Mouse (Mus musculus): ENCODE measurements around the gene Rhoj. TPM values are rescaled to one million over a fixed set of nuclear protein-coding genes. Genes with fewer than 3 reads are reported as not detected.

The Rhoj gene
- polyA plus RNA-seq (2014; fragmentation: Nextera tagmentation; extraction: Ambion mirVana): 13.7 and 19.7 TPM in 2 replicates

DNA sequence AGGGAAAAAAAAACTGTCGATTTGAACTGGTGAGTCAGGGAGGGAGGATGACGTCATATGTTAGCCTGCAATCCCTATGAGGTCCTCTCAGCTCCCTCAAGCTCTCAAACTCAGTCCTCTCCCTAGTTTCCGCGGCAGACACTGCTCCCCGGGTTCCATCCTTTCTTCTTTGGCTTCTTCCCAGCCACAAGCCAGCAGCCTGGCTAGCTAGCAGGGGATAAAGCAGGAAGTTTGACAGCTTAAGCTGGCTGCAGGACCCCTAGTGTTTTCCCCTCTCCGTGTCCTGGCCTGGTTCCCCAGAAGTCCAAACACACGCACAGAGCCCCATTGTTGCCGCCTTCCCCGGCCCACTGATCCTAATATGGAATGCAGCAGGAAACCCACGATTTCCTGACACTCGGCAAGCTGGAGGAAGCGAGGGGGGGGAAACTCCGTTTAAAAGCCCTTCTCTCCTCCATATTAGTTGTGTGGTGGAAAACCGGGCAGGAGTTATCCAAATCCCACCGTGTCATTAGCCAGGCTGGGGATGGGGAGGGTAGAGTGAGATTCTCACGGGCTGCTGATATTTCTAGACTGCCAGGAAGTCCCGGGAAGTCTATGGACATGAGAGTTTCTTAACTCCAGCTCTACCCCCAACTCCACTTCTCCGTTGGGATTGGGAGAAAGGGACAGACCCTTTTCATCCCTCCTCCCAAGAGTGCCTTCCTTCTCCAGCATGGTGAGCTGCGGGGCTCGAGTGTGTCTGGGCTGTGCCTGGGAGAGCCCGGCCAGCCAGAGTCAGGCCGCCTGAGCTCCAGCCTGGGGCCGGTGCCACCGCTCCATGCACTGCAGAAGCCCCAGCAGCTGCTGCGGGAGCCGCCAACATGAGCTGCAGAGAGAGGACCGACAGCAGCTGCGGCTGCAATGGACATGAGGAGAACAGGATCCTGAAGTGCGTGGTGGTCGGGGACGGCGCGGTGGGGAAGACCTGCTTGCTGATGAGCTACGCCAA lies at the start of gene Rhoj:
Gene Rhoj, plus strand, starts transcription at position 362 of the 991 bp plus-strand sequence.
- under 1% methylated on average over 34 of the region's 34 CpGs for WGBS

DNA sequence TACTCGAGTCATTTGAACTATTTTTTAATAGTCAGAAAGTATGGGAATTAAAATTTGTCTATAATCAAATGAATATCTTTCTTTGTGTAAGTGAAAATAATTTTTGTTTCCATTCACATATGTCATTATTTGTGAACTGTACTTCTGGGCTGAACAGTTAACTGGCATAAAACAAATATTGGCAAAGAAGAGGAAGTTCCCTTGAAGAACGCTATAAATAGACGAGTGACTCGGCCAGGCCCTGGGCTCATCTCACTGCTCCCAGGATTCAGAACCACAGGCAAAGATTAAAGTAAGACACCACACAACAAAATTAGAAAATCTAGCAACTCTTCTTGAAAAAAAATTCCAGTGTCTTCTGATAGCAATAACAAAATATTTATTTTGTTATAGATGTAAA lies 36.4 kb upstream of the Rhoj start:
- Histone ChIP-seq H3K27ac (replicated peaks; ENCODE audit: low read depth, low read length) (no peak overlapping the region), H3K4me3 (replicated peaks; ENCODE audit: low read depth, low read length) (no peak overlapping the region), H3K9me3 (ENCODE audit: control insufficient read depth, low read length) (no peaks in the 10 kb centered on the region), H3K9ac (replicated peaks; ENCODE audit: low read length) (no peak overlapping the region), H3K4me2 (ENCODE audit: low read length) (no peak overlapping the region), H3K4me1 (ENCODE audit: control insufficient read depth, insufficient read depth, low read length) (no peaks in the 10 kb centered on the region), H3K27me3 (ENCODE audit: control insufficient read depth, insufficient read depth, low read length) (no peaks in the 10 kb centered on the region), H3K36me3 (ENCODE audit: control insufficient read depth, insufficient read depth, low read length) (no peaks in the 10 kb centered on the region)
- DNase-seq: no peak
- ATAC-seq (ENCODE audit: low FRiP score, low TSS enrichment): no peak
- 81% methylated on average over 4 of the region's 4 CpGs for WGBS

More for the DNA sequence above, at the start of gene Rhoj:
- Histone ChIP-seq H3K27ac (replicated peaks; ENCODE audit: low read depth, low read length) (peak within 1 kb of the TSS; percentile 70), H3K27me3 (ENCODE audit: control insufficient read depth, insufficient read depth, low read length) (no peaks in the 10 kb centered on the region), H3K4me3 (replicated peaks; ENCODE audit: low read depth, low read length) (peak within 1 kb of the TSS; percentile 47), H3K4me2 (ENCODE audit: low read length) (peak within 1 kb of the TSS; percentile 75), H3K36me3 (ENCODE audit: control insufficient read depth, insufficient read depth, low read length) (no peaks in the 10 kb centered on the region), H3K4me1 (ENCODE audit: control insufficient read depth, insufficient read depth, low read length) (peaks cover 6% of the 10 kb centered on the region; the same call in 1 of the 2 replicates), H3K9ac (replicated peaks; ENCODE audit: low read length) (peak within 1 kb of the TSS; percentile 59), H3K9me3 (ENCODE audit: control insufficient read depth, low read length) (no peaks in the 10 kb centered on the region)
- ATAC-seq (ENCODE audit: low FRiP score, low TSS enrichment): peak; percentile 76
- DNase-seq: peak; percentile 75

- no peak overlapping the region for H3K4me2 ChIP-seq (ENCODE audit: low read length)
- H3K27me3 ChIP-seq (ENCODE audit: control insufficient read depth, insufficient read depth, low read length): no peaks in the 10 kb centered on the region
- DNase-seq: no peak
- no peaks in the 10 kb centered on the region for H3K36me3 ChIP-seq (ENCODE audit: control insufficient read depth, insufficient read depth, low read length)
- ATAC-seq (ENCODE audit: low FRiP score, low TSS enrichment): no peak
- no peaks in the 10 kb centered on the region for H3K9me3 ChIP-seq (ENCODE audit: control insufficient read depth, low read length)
- no peak overlapping the region for H3K4me3 ChIP-seq (replicated peaks; ENCODE audit: low read depth, low read length)
- H3K9ac ChIP-seq (replicated peaks; ENCODE audit: low read length): no peak overlapping the region
- no peak overlapping the region for H3K27ac ChIP-seq (replicated peaks; ENCODE audit: low read depth, low read length)
- WGBS: 88% methylated on average over 2 of the region's 2 CpGs
- H3K4me1 ChIP-seq (ENCODE audit: control insufficient read depth, insufficient read depth, low read length): no peaks in the 10 kb centered on the region
Measured at GRCm38 (mm10) chr12:75275730-75276129, 32.4 kb upstream of the Rhoj start.

DNA sequence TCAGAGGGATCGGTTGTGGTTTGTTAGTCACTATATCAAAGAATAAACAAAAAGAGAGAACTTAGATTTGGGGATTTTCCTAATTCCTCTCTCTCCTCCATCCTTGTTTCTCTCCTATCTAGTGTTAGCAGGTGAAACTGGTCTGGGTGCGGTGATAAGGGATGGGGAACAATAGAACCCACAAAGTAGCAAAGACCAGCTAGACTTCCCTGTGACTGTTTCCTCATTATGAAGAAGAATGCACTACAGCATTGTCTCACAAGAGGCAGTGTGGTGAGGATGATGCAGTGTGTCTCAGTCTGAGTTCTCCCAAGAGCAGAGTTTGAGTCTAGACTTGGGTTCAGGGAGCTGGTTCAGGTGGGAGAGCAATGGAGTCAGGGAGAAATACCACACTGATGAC lies 30.7 kb upstream of the Rhoj start:
- no peak for DNase-seq
- Histone ChIP-seq H3K4me3 (replicated peaks; ENCODE audit: low read depth, low read length) (no peak overlapping the region), H3K4me1 (ENCODE audit: control insufficient read depth, insufficient read depth, low read length) (no peaks in the 10 kb centered on the region), H3K36me3 (ENCODE audit: control insufficient read depth, insufficient read depth, low read length) (no peaks in the 10 kb centered on the region), H3K9me3 (ENCODE audit: control insufficient read depth, low read length) (no peaks in the 10 kb centered on the region), H3K4me2 (ENCODE audit: low read length) (no peak overlapping the region), H3K27ac (replicated peaks; ENCODE audit: low read depth, low read length) (no peak overlapping the region), H3K27me3 (ENCODE audit: control insufficient read depth, insufficient read depth, low read length) (no peaks in the 10 kb centered on the region), H3K9ac (replicated peaks; ENCODE audit: low read length) (no peak overlapping the region)
- no peak for ATAC-seq (ENCODE audit: low FRiP score, low TSS enrichment)
- WGBS: 93% methylated on average over 2 of the region's 2 CpGs

DNA sequence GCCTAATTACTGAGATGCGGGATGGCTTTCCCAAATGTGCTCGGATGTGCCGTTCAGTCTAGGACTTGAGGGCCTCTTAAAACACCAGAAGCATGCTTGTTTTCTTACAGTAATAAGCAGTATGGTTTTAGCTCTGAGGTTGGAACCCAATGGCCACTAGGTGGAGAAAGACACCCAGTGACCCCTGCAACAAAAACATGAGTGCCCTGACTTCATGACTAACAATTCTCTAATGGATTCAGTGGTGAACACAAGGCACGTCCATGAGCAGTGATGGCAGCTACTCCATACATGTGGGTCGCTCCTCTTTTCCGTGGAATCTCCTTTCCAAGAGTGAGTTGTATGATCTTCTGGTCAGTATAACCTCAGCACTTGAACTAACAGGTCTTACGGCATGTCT lies 27.6 kb upstream of the Rhoj start:
- Histone ChIP-seq H3K27ac (replicated peaks; ENCODE audit: low read depth, low read length) (no peak overlapping the region), H3K4me2 (ENCODE audit: low read length) (no peak overlapping the region), H3K36me3 (ENCODE audit: control insufficient read depth, insufficient read depth, low read length) (no peaks in the 10 kb centered on the region), H3K27me3 (ENCODE audit: control insufficient read depth, insufficient read depth, low read length) (no peaks in the 10 kb centered on the region), H3K4me1 (ENCODE audit: control insufficient read depth, insufficient read depth, low read length) (no peaks in the 10 kb centered on the region), H3K9ac (replicated peaks; ENCODE audit: low read length) (no peak overlapping the region), H3K9me3 (ENCODE audit: control insufficient read depth, low read length) (no peaks in the 10 kb centered on the region), H3K4me3 (replicated peaks; ENCODE audit: low read depth, low read length) (no peak overlapping the region)
- peak; percentile 5 for DNase-seq
- ATAC-seq (ENCODE audit: low FRiP score, low TSS enrichment): no peak
- WGBS: 73% methylated on average over 7 of the region's 7 CpGs

DNA sequence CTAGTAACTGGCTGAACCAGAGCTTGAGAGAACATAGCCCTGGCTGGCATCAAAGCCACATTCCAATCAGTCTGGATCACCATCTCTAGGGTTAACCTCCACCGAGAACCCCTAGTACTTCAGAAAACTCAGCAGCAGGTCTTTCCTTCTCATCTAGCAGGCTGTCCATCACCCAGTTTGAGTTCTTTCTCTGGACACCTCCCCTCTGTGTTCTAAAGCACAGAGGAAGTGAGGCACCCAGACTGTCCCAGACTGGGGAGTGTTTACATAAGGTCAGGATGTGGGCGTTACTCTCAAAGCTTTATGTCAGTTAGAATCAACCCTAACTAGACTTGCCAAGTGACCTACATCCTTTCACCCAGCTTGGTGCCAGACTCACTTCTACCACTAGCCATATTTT lies 24.9 kb upstream of the Rhoj start:
- Histone ChIP-seq H3K27me3 (ENCODE audit: control insufficient read depth, insufficient read depth, low read length) (no peaks in the 10 kb centered on the region), H3K4me3 (replicated peaks; ENCODE audit: low read depth, low read length) (no peak overlapping the region), H3K9ac (replicated peaks; ENCODE audit: low read length) (no peak overlapping the region), H3K4me2 (ENCODE audit: low read length) (no peak overlapping the region), H3K27ac (replicated peaks; ENCODE audit: low read depth, low read length) (no peak overlapping the region), H3K9me3 (ENCODE audit: control insufficient read depth, low read length) (no peaks in the 10 kb centered on the region), H3K4me1 (ENCODE audit: control insufficient read depth, insufficient read depth, low read length) (no peaks in the 10 kb centered on the region), H3K36me3 (ENCODE audit: control insufficient read depth, insufficient read depth, low read length) (no peaks in the 10 kb centered on the region)
- WGBS: 50% methylated on average over 2 of the region's 2 CpGs
- DNase-seq (no peak), ATAC-seq (ENCODE audit: low FRiP score, low TSS enrichment) (no peak)

GRCm38 (mm10) chr12:75286166-75286565 lies 22.0 kb upstream of the Rhoj start:
- H3K4me1 ChIP-seq (ENCODE audit: control insufficient read depth, insufficient read depth, low read length): no peaks in the 10 kb centered on the region
- no peak overlapping the region for H3K9ac ChIP-seq (replicated peaks; ENCODE audit: low read length)
- H3K27ac ChIP-seq (replicated peaks; ENCODE audit: low read depth, low read length): no peak overlapping the region
- no peaks in the 10 kb centered on the region for H3K9me3 ChIP-seq (ENCODE audit: control insufficient read depth, low read length)
- H3K4me2 ChIP-seq (ENCODE audit: low read length): no peak overlapping the region
- ATAC-seq (ENCODE audit: low FRiP score, low TSS enrichment): no peak
- no peak overlapping the region for H3K4me3 ChIP-seq (replicated peaks; ENCODE audit: low read depth, low read length)
- H3K36me3 ChIP-seq (ENCODE audit: control insufficient read depth, insufficient read depth, low read length): no peaks in the 10 kb centered on the region
- DNase-seq: no peak
- H3K27me3 ChIP-seq (ENCODE audit: control insufficient read depth, insufficient read depth, low read length): no peaks in the 10 kb centered on the region
- WGBS: 78% methylated on average over 3 of the region's 3 CpGs

- Histone ChIP-seq H3K9me3 (ENCODE audit: control insufficient read depth, low read length) (no peaks in the 10 kb centered on the region), H3K36me3 (ENCODE audit: control insufficient read depth, insufficient read depth, low read length) (no peaks in the 10 kb centered on the region), H3K27ac (replicated peaks; ENCODE audit: low read depth, low read length) (no peak overlapping the region), H3K4me1 (ENCODE audit: control insufficient read depth, insufficient read depth, low read length) (no peaks in the 10 kb centered on the region), H3K4me2 (ENCODE audit: low read length) (no peak overlapping the region), H3K27me3 (ENCODE audit: control insufficient read depth, insufficient read depth, low read length) (no peaks in the 10 kb centered on the region), H3K9ac (replicated peaks; ENCODE audit: low read length) (no peak overlapping the region), H3K4me3 (replicated peaks; ENCODE audit: low read depth, low read length) (no peak overlapping the region)
- ATAC-seq (ENCODE audit: low FRiP score, low TSS enrichment) (no peak), DNase-seq (no peak)
- WGBS: 89% methylated on average over 2 of the region's 2 CpGs
Measured at GRCm38 (mm10) chr12:75290524-75290923, 17.6 kb upstream of the Rhoj start.

DNA sequence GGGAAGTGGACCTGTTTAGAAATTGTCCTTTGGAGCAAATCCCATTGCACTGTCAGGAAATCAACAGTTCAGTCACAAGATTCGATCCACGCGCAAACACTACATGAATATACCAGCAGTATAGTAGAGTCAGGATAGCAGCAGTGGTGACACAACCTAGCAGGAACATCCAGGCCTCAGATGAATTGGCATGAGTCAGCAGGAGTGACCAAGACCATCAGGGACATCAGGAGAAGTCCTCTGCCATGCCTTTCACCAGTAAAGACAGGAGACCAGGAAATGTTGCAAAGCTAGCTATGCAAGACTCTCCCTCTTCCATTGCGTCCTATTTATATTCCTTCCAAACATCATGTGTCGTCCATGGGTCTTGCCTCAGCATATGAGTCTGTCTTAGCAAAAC lies 16.6 kb upstream of the Rhoj start:
- no peak for DNase-seq
- H3K4me1 ChIP-seq (ENCODE audit: control insufficient read depth, insufficient read depth, low read length): no peaks in the 10 kb centered on the region
- H3K9ac ChIP-seq (replicated peaks; ENCODE audit: low read length): no peak overlapping the region
- H3K27me3 ChIP-seq (ENCODE audit: control insufficient read depth, insufficient read depth, low read length): no peaks in the 10 kb centered on the region
- no peaks in the 10 kb centered on the region for H3K36me3 ChIP-seq (ENCODE audit: control insufficient read depth, insufficient read depth, low read length)
- H3K27ac ChIP-seq (replicated peaks; ENCODE audit: low read depth, low read length): no peak overlapping the region
- no peak overlapping the region for H3K4me3 ChIP-seq (replicated peaks; ENCODE audit: low read depth, low read length)
- ATAC-seq (ENCODE audit: low FRiP score, low TSS enrichment): no peak
- no peaks in the 10 kb centered on the region for H3K9me3 ChIP-seq (ENCODE audit: control insufficient read depth, low read length)
- no peak overlapping the region for H3K4me2 ChIP-seq (ENCODE audit: low read length)
- 96% methylated on average over 5 of the region's 5 CpGs for WGBS

All from midbrain, embryonic 14.5 days (tissue).